Mouse (Mus musculus) CH12F3 (cell line): ENCODE data around the gene Flvcr1.

ENCODE experiments used
- in situ Hi-C: fragments of 300-500 bp; cut with MboI; formaldehyde crosslinking; loops from 2 replicates; pipeline ENCODE4 v1.14.3; 2020; ENCODE audit warnings: low sequenced_read_pairs

Flvcr1 gene

DNA sequence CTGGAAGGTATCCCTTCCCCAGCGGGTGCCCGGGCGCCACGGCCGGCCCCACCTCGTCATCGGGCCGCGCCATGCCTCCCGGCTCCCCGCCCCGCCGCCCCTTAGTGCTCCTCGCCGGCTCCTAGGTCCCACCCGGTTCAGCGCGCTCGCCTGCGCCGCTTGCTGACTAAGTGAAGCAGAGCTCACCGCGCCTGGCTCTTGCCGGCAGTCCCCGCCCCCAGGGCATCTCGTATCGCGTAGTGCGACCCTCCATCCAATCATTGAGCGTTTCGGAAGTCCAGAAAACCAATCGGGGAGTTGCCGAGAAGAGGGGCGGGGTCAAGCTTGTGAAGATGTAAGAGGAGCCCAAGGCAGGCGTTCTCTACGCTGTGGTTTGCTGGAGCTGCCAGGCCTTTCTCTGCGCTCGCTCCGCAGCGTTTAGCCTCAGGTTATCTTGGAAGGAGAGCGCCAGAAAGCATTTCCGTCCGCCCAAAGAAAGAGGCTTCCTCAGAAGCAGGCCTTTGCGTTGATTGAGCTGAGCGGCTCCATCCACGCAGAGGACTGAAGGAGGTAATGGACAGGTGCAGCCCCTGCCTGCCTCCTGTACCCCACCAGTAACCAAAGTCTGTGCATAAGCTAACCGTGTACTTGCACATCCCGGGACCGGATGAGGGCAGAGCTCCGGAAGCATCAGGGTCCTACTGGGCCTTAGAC, at the start of gene Flvcr1:
Flvcr1 (minus strand) TSS at position 138 of the 693 bp plus-strand sequence.
- in situ Hi-C loops = no loop called here

GRCm38 (mm10) chr1:191075199-191075883, 49.4 kb upstream of the Flvcr1 start:
- in situ Hi-C loops = no loop called here

DNA sequence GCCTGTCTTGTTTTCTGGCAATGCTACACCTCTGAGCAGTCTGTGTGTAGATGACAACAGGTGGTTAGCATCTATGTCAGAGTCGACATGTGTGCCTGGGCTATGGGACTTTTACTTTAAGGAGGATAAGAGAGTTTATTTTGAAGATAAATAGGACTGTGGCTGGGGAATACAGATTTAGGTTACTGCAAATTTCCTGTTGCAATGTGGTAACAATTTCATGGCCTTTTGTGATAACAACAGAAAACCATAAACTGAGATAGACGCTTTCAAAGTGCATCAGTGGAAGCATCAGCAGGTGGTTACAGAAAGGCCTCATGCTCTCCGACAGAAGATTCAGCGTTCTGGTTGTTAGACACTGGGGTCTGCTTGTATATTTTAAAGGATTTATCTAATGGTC, 47.5 kb upstream of the Flvcr1 start:
- in situ Hi-C loops = no loop called here

- in situ Hi-C loops = no loop called here
Observed at GRCm38 (mm10) chr1:191073001-191073400, 47.0 kb upstream of the Flvcr1 start.

GRCm38 (mm10) chr1:191072329-191072913, 46.5 kb upstream of the Flvcr1 start:
- in situ Hi-C loops = no loop called here

- in situ Hi-C loops = no loop called here
Observed at GRCm38 (mm10) chr1:191071613-191072012, 45.7 kb upstream of the Flvcr1 start.

- in situ Hi-C loops = no loop called here
Observed at GRCm38 (mm10) chr1:191070259-191070658, 44.3 kb upstream of the Flvcr1 start.

DNA sequence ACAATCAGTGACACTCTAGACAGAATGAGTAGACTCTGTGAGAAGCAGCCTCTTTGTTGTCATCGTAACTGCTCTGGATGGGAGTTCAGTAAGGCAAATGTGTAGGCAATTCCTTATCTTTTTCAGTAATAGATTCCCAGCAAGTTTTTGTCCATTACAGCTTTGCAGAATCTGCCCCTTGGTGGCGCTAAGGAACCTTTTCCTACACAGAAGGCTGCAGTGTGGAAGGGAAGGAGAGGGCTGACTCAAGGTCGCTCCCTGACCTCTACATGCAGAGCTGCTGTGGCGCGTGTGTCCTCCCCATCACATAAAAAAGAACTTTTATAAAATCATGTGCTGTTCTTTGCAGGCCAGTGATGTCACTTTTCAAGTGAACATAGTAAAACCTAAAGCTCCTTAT, 42.4 kb upstream of the Flvcr1 start:
- in situ Hi-C loops = no loop called here

DNA sequence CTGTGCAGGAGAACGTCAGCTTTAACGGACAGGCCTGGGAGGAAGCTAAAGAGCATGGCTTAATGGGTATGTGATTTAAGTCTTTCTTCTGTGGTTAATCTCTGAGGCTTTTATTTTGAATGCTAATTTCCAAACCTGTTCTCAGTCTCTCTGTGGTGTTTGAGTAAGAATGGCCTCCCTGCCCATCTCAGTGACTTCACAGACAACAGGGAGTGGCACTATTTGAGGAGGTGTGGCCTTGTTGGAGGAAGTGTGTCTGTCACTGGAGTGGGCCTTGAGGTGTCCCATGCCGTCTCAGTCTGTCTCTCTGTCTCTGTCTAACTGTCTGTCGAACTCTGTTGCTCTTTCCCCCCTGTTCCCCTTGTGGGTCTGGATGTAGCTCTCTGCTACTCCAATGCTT, 39.2 kb upstream of the Flvcr1 start:
- in situ Hi-C loops = no loop called here

- in situ Hi-C loops = no loop called here
Observed at GRCm38 (mm10) chr1:191064535-191064934, 38.6 kb upstream of the Flvcr1 start.

- in situ Hi-C loops = no loop called here
Observed at GRCm38 (mm10) chr1:191063700-191064099, 37.7 kb upstream of the Flvcr1 start.

DNA sequence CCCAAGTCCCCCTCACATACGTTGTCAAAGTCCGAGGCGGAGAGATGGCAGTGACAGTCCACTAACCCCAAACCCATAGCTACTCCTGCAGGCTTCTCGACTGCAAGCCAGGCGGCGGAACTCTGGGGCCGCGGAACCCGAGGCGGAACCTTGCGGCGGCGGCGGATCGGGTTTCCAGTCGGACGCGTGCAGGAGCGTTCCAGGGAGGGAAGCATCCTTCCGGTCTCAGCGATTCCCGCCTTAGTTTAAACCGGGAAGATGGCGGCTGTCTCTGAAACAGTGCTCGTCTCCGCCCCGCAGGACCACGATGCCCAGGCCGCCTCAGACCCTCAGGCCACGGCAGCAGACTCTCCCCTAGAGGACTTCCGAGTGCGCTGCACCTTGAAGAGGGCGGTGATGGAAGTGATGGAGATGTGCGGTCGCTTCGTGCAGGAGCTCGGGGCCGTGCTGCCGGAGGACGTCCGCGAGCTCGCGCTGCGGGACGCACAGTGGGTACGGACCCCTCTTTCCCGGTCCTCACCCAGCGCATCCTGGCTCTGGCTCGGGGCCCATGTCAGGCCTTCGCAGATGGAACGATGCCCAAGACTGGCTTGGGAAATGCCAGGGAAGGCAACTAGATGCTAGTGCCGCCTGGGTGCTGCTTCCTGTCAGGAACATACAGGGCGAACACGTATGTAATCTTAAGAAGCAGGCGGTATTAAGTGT, 37.0 kb upstream of the Flvcr1 start, which contains the start of the genes Tatdn3 and Nsl1:
Tatdn3 (minus strand) TSS at position 152 of the 705 bp plus-strand sequence.
Nsl1 (plus strand) TSS at position 232 of the 705 bp plus-strand sequence.
- in situ Hi-C loops = no loop called here

DNA sequence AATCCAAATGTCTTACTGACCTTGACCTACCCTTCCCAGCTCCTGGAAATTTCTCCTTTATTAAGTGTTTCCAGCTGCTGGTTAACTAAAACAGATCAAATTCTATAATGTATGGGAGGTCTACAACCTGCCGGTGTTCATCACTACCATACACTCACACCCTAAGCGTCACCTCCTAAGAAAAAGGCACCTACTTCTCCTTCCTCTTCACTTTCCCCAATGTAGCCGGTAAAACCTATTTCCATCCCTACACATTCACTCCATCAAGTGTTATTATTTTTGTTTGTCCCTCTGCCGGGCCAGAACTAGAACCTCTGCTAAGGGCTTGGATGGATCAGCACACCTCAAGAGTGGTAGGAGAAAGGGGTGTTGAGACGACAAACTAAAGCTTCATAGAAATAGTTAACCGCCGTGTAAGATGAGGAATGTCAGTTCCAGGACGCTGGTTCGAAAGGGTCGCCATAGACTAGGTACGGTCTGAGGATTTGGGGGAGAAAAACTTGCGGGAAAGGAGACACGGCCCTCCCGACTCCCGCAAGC, 36.4 kb upstream of the Flvcr1 start:
- in situ Hi-C loops = no loop called here

DNA sequence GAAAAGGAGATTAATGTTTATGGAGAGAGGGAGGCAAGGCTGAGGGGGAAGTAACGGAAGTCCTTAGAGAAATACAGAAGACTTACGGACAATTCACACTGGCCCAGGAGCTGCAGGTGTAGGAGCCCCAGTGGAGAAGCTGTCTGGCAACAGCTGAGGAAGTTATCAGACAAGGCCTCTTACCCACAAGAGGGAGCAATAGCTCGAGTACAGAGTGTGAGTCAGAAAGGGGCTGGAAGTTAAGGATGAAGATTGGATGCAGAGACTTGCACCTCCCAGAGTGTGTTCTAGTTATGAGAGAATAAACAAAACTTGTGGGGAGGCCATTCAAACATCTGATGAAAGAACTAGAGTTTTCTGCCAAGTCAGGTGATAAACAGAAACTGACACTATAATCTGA, 31.5 kb upstream of the Flvcr1 start:
- in situ Hi-C loops = no loop called here

DNA sequence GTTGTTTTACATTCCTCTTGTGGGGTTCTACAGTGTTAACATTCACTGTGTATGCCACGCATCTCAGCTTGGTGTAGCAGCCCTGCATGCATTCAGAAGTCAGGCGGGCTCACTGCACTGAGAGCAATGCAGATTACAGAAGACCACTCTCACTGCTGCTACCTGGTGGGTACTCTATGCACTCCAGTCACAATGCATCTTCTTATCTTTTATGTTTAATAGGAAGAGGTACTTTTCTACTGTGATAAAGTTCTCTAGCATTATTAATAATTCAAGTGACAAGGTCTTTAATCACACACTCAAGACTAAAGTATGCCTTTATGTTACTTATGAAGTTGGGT, 29.5 kb upstream of the Flvcr1 start:
- in situ Hi-C loops = no loop called here

DNA sequence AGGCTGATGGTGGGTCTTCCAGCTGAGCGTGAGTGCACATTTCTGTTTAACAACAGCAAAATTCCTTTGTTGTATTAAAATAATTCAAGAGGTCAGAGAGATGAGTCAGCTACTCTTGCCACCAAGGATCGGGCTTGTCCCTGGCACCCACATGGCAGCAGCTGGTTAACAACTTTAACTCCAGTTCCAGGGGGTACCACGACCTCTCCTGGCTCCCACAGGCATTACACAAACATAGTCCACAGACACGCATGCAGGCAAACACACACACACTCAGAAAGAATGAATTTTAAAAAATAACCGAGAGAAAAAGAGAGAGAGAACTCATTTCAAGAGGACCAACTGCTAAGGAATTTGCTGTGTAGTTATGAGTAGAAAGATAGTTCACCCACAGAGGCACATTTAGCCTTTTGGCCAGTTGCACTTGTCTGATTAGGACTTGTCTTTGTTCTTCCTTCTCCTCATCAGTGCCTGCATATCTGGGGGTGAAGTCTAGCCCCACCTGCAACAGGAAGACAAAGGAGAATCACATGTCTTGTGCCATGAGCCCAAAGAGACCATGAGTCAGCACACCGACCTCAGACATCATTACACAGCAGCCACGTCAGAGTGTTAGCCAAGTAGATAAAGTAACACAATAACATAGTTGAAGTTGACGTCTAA, 29.0 kb upstream of the Flvcr1 start:
- in situ Hi-C loops = no loop called here

DNA sequence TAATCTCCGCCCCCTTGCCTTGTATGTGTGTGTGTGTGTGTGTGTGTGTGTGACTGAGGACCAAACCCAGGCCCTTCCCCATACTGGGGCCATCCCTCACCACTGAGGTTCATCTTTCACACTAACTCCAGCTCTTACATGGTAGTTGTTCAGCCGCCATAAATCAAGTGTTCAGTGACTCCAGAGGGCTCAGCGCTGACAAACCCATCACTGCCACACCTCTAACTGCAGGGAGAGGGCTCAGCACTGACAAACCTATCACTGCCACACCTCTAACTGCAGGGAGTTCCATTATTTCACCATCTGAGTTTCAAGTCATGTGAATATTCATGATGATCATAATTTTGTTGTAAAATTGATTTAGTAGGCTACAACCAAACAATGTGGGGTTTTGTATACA, 27.6 kb upstream of the Flvcr1 start:
- in situ Hi-C loops = no loop called here

DNA sequence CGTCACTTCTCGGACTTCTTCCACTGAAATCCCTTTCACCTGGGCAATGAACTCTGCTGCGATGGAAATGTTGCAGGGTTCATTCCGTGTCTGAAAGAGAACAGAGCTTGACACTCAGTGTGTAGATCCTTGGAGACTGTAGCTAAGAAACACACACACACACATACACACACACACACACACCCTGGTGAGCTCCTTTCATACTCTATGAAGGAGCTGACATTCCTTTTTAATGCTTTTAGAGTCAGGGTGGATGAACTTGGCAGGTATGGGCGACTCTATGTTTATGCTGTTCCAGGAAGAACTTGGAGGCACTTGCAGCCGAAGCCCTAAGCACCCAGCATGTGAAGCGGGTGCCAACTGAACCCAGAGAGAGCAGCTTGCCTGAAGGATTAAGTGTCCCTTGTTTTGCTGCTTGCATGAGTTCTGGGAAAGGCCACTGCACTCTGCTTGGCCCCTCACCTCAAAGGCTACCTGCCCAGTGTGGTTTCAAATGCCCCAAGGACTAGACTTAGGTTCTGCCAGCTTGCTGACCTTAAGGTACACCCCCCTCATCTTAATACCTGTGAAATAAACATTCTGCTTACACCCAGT, 20.4 kb upstream of the Flvcr1 start:
- in situ Hi-C loops = no loop called here

GRCm38 (mm10) chr1:191045264-191045663, 19.3 kb upstream of the Flvcr1 start:
- in situ Hi-C loops = no loop called here

- in situ Hi-C loops = no loop called here
Observed at GRCm38 (mm10) chr1:191042688-191043087, 16.7 kb upstream of the Flvcr1 start.
